Mouse (Mus musculus): ENCODE measurements around the gene Adgrg2. TPM values are rescaled to one million over a fixed set of nuclear protein-coding genes. Genes with fewer than 3 reads are reported as not detected.

The Adgrg2 gene
- total RNA-seq, 2 experiments from 2014 or later, result 0.74 to 1.4 TPM

GRCm38 (mm10) chrX:160501095-160501494 lies 110.6 kb downstream of the Adgrg2 start:
- DNase-seq (ENCODE audit: low spot score in 2 of 2), result no peak

- DNase-seq (ENCODE audit: low spot score in 2 of 2), result no peak
These were observed 111.2 kb downstream of the Adgrg2 start for GRCm38 (mm10) chrX:160501687-160502047.

GRCm38 (mm10) chrX:160502048-160503041 lies 111.9 kb downstream of the Adgrg2 start, which contains the start of gene Phka2:
Gene Phka2 (plus strand): TSS chrX:160502166.
- peak; percentile 74 to 81 for DNase-seq (ENCODE audit: low spot score in 2 of 2)

- no peak for DNase-seq (ENCODE audit: low spot score in 2 of 2)
These were observed 118.6 kb downstream of the Adgrg2 start for GRCm38 (mm10) chrX:160509046-160509445.

- DNase-seq (ENCODE audit: low spot score in 2 of 2), result no peak
These were observed 119.7 kb downstream of the Adgrg2 start for GRCm38 (mm10) chrX:160510197-160510596.

GRCm38 (mm10) chrX:160516027-160516426 lies 125.5 kb downstream of the Adgrg2 start:
- no peak for DNase-seq (ENCODE audit: low spot score in 2 of 2)

- no peak for DNase-seq (ENCODE audit: low spot score in 2 of 2)
These were observed 152.3 kb downstream of the Adgrg2 start for GRCm38 (mm10) chrX:160542772-160543171.

Other genes starting within 250 kb of the Adgrg2 start
- 10 to 100 TPM; 19.6 to 33.1 TPM for gene Phka2, start 111.5 kb downstream of the Adgrg2 start, total RNA-seq (2021)